Mouse (Mus musculus): ENCODE measurements at regions not wholly inside any gene's neighbourhood (a gene's known extent, or its start where the extent isn't known, plus 50 kb on each side); places are given as distances from the start of the nearest gene placed in this dataset.

DNA sequence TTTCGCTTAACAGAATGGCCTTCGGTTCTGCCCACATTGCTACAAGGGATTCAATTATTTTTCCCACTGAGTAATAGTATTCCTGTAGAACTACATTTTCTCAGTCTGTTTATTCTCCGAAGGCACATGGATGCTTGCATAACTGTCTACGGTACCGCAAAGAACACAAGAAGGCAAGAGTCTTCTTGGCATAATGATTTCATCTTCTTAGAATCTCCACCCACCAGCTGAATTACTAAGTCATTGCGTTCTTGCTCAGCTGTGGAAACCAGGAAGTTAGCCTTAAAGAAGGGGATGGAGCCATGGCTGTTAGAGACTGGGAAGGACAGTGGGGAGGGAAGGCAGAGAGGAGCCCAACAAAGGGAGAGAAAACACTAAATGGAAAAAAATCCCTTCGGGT, 116.4 kb upstream of the Kit start:
- Histone ChIP-seq H3K9ac (replicated peaks) (no peak overlapping the region), H3K4me3 (ENCODE audit: insufficient read depth in 1 of 2, low read depth in 2 of 2, low read length in 2 of 2) (no peak overlapping the region), H3K27ac (no peak overlapping the region), H3K36me3 (replicated peaks; ENCODE audit: control insufficient read depth, insufficient read depth, low read depth) (no peaks in the 10 kb centered on the region), H3K27me3 (ENCODE audit: control insufficient read depth, insufficient read depth, low read length) (no peaks in the 10 kb centered on the region), H3K9me3 (ENCODE audit: control insufficient read depth, low read length) (no peaks in the 10 kb centered on the region), H3K4me1 (replicated peaks; ENCODE audit: control insufficient read depth in 2 of 2, insufficient read depth in 2 of 2, low read length in 1 of 2) (peaks cover 22 to 37% of the 10 kb centered on the region in 2 experiments), H3K4me2 (ENCODE audit: low read depth) (no peak overlapping the region)
- WGBS (ENCODE audit: insufficient replicate concordance) = 64% methylated on average over 7 of the region's 7 CpGs
- ATAC-seq (ENCODE audit: insufficient read depth) (no peak), DNase-seq (ENCODE audit: low read depth in 3 of 3, low spot score in 3 of 3) (no peak)
- TF ChIP-seq EP300 (IDR thresholded peaks at IDR 0.05; ENCODE audit: low read depth) = no peak
- TF ChIP-seq CTCF (IDR thresholded peaks at IDR 0.05; ENCODE audit: low read depth) = no peak

DNA sequence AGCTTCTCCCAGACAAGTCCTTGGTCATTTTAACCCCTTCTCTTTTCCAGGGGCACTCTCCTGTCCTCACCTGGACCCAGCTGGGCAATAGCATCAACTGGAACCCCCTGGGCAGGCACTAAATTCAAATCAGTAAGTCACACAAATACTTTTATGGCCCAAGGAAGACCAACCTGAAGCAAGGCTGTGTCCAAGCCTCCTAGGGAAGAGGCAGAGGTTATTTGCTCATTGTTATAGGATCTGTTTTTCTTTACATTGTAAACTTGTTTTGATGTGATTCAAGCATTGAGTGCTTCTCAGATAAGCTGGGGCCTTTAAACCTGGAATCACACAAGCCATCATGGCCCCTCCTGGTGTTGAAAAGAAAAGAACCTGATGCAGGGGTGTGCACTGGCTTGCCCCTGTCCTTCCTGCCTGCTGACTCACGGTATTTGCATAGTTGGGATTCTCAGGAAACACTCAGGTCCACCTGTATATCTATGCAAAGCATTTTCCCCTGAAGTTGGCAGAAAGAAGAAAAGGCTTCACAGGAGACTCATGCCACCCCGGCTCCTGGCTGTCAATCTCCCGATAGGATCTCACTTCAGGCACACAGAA, 114.9 kb upstream of the Kit start:
- H3K4me1 ChIP-seq (replicated peaks; ENCODE audit: control insufficient read depth in 2 of 2, insufficient read depth in 2 of 2, low read length in 1 of 2) = peaks cover 22 to 42% of the 10 kb centered on the region in 2 experiments
- TF ChIP-seq EP300 (IDR thresholded peaks at IDR 0.05; ENCODE audit: low read depth) (no peak), CTCF (IDR thresholded peaks at IDR 0.05; ENCODE audit: low read depth) (peak; percentile 7; the same call in 1 of the 2 replicates)
- H3K9ac ChIP-seq (replicated peaks) = peak overlapping the region; percentile 28; the same call in 1 of the 2 replicates
- no peaks in the 10 kb centered on the region for H3K9me3 ChIP-seq (ENCODE audit: control insufficient read depth, low read length)
- ATAC-seq (ENCODE audit: insufficient read depth) (peak; percentile 58), DNase-seq (ENCODE audit: low read depth in 3 of 3, low spot score in 3 of 3) (no peak)
- 10% methylated on average over 3 of the region's 3 CpGs for WGBS (ENCODE audit: insufficient replicate concordance)
- H3K27ac ChIP-seq = peak overlapping the region; percentile 67
- H3K36me3 ChIP-seq (replicated peaks; ENCODE audit: control insufficient read depth, insufficient read depth, low read depth) = no peaks in the 10 kb centered on the region
- peak overlapping the region; percentile 50 for H3K4me2 ChIP-seq (ENCODE audit: low read depth)
- H3K27me3 ChIP-seq (ENCODE audit: control insufficient read depth, insufficient read depth, low read length) = no peaks in the 10 kb centered on the region
- H3K4me3 ChIP-seq (ENCODE audit: insufficient read depth in 1 of 2, low read depth in 2 of 2, low read length in 2 of 2) = no peak overlapping the region

DNA sequence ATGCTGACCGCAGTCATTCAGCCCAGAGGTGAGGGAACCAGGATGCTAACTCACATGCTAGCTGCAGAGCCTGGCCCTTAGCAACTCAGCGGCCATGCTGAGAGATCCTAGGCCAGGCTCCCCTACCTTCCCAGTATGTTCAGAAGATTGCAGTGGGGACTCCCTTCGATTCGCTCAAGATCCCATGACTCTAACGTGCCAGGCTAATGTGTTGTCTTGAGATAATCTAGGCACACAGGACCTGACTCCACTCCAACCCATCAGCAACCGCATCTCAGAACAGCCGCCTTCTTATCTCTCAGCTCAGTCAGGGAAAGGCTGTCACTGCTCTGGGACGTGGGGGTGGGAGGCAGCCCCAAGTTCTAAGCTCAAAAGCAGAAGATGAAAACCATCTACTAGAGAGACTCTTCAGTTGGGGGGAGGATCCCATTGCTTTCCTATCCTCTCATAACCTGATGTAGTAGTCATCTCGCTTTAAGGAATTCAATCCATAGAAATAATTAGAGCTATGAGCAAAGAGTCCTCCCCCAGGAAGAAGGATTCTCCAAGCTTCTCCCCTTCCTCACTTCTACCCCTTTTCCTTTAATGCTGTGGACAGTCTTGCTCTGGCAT, 114.2 kb upstream of the Kit start:
- H3K27ac ChIP-seq = peak overlapping the region; percentile 67
- DNase-seq (ENCODE audit: low read depth in 3 of 3, low spot score in 3 of 3) = peak; percentile 67 to 76 (median 67)

DNA sequence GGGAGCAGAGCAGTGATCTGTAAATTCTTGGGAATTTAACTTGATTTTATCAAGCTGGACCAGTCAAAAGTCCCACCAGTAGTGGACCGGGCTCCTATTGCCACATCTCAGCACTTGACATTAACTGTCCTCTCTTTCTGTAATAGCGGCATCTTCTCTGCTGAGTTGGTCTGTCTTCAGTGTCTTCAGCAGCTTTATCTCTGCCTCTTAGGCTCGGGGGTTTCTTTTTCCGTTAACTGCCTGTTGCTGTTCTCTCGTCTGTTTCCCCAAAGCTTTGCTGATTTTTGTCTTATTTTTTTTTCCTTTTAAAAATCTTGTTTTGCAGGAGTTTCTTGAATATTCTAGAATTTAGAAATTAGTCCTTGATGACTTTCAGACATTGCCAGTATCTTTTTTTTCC, 113.3 kb upstream of the Kit start:
- ATAC-seq (ENCODE audit: insufficient read depth) (no peak), DNase-seq (ENCODE audit: low read depth in 3 of 3, low spot score in 3 of 3) (no peak)
- Histone ChIP-seq H3K9ac (replicated peaks) (no peak overlapping the region), H3K36me3 (replicated peaks; ENCODE audit: control insufficient read depth, insufficient read depth, low read depth) (no peaks in the 10 kb centered on the region), H3K9me3 (ENCODE audit: control insufficient read depth, low read length) (no peaks in the 10 kb centered on the region), H3K27me3 (ENCODE audit: control insufficient read depth, insufficient read depth, low read length) (no peaks in the 10 kb centered on the region), H3K4me3 (ENCODE audit: insufficient read depth in 1 of 2, low read depth in 2 of 2, low read length in 2 of 2) (no peak overlapping the region), H3K4me1 (replicated peaks; ENCODE audit: control insufficient read depth in 2 of 2, insufficient read depth in 2 of 2, low read length in 1 of 2) (peaks cover 22 to 44% of the 10 kb centered on the region in 2 experiments), H3K27ac (peak overlapping the region; percentile 46), H3K4me2 (ENCODE audit: low read depth) (peak overlapping the region; percentile 50)
- WGBS (ENCODE audit: insufficient replicate concordance) = 11% methylated on average over 5 of the region's 5 CpGs
- TF ChIP-seq EP300 (IDR thresholded peaks at IDR 0.05; ENCODE audit: low read depth) = peak; percentile 61
- TF ChIP-seq CTCF (IDR thresholded peaks at IDR 0.05; ENCODE audit: low read depth) = no peak

More for the DNA sequence above, 114.2 kb upstream of the Kit start:
- H3K4me3 ChIP-seq (ENCODE audit: insufficient read depth in 1 of 2, low read depth in 2 of 2, low read length in 2 of 2) = no peak overlapping the region
- H3K9me3 ChIP-seq (ENCODE audit: control insufficient read depth, low read length) = no peaks in the 10 kb centered on the region
- H3K9ac ChIP-seq (replicated peaks) = peak overlapping the region; percentile 28; the same call in 1 of the 2 replicates
- H3K27me3 ChIP-seq (ENCODE audit: control insufficient read depth, insufficient read depth, low read length) = no peaks in the 10 kb centered on the region
- H3K36me3 ChIP-seq (replicated peaks; ENCODE audit: control insufficient read depth, insufficient read depth, low read depth) = no peaks in the 10 kb centered on the region
- peak; percentile 96 for ATAC-seq (ENCODE audit: insufficient read depth)
- H3K4me2 ChIP-seq (ENCODE audit: low read depth) = peak overlapping the region; percentile 50
- TF ChIP-seq CTCF (IDR thresholded peaks at IDR 0.05; ENCODE audit: low read depth) (no peak), EP300 (IDR thresholded peaks at IDR 0.05; ENCODE audit: low read depth) (peak; percentile 95)
- 11% methylated on average over 9 of the region's 9 CpGs for WGBS (ENCODE audit: insufficient replicate concordance)
- H3K4me1 ChIP-seq (replicated peaks; ENCODE audit: control insufficient read depth in 2 of 2, insufficient read depth in 2 of 2, low read length in 1 of 2) = peaks cover 22 to 42% of the 10 kb centered on the region in 2 experiments

DNA sequence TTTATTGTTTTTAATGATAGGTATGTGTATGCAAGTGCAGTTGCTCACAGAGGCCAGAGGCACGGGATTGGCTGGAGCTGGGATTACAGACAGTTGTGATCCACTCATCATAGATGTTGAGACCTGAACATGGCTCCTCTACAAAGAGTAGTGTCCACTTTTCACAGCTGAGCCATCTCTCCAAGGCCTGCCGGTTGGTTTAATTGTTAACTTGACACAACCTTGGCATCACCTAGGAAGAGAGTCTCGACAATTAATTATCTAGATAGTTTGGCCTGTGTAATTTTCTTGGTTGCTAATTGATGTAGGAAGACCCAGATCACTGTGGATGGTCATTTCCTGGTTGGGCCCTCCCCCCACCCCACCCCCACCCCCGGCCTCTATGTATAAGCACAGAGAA, 111.1 kb upstream of the Kit start:
- Histone ChIP-seq H3K36me3 (replicated peaks; ENCODE audit: control insufficient read depth, insufficient read depth, low read depth) (no peaks in the 10 kb centered on the region), H3K9ac (replicated peaks) (no peak overlapping the region), H3K4me1 (replicated peaks; ENCODE audit: control insufficient read depth in 2 of 2, insufficient read depth in 2 of 2, low read length in 1 of 2) (peaks cover 21 to 52% of the 10 kb centered on the region in 2 experiments), H3K4me2 (ENCODE audit: low read depth) (no peak overlapping the region), H3K27ac (no peak overlapping the region), H3K9me3 (ENCODE audit: control insufficient read depth, low read length) (no peaks in the 10 kb centered on the region), H3K27me3 (ENCODE audit: control insufficient read depth, insufficient read depth, low read length) (no peaks in the 10 kb centered on the region), H3K4me3 (ENCODE audit: insufficient read depth in 1 of 2, low read depth in 2 of 2, low read length in 2 of 2) (no peak overlapping the region)
- DNase-seq (ENCODE audit: low read depth in 3 of 3, low spot score in 3 of 3) = no peak
- TF ChIP-seq CTCF (IDR thresholded peaks at IDR 0.05; ENCODE audit: low read depth) (no peak), EP300 (IDR thresholded peaks at IDR 0.05; ENCODE audit: low read depth) (no peak)
- no peak for ATAC-seq (ENCODE audit: insufficient read depth)
- 62% methylated on average over 4 of the region's 4 CpGs for WGBS (ENCODE audit: insufficient replicate concordance)
